Mouse (Mus musculus) adrenal gland, postnatal 4 days (tissue): ENCODE results near the gene Fam241b. TPM values are rescaled to one million over a fixed set of nuclear protein-coding genes. Genes with fewer than 3 reads are reported as not detected.

Source experiments
- DNase-seq, 2 experiments: peaks; one replicate each; pipeline ENCODE4 v3.0.0; 2021 to 2022; ENCODE audit warnings: low spot score in 2 of 2, mixed read lengths in 2 of 2
- long read RNA-seq, 2 experiments: library from polyadenylated mRNA; stranded (forward); transcript quantifications; one replicate each; pipeline ENCODE4 v2.0.0; 2021
- total RNA-seq, 2 experiments: library from RNA; stranded (reverse); gene quantifications; 2 replicates each; pipeline ENCODE4 v1.2.3; 2021

Gene Fam241b
- total RNA-seq, result 1 to 10 TPM; 5.2 to 6.0 TPM
- long read RNA-seq, experiment 1, partial matches to known transcripts, result 0 of 2 reads
- long read RNA-seq, experiment 1, other reads (novel, unspliced or antisense), result 1 of 2 reads
- long read RNA-seq, experiment 2, transcript Fam241b-204 (4 exons, 1,769 nt), result major isoform, 6 of 9 reads
- long read RNA-seq, experiment 2, partial matches to known transcripts, result 2 of 9 reads
- long read RNA-seq, experiment 2, other reads (novel, unspliced or antisense), result 0 of 9 reads

- no peak for DNase-seq
These were observed at the start of gene Fam241b for GRCm38 (mm10) chr10:62143820-62144219. TSS of gene Fam241b (minus strand) at chr10:62143920.

- peak in 1 of 2 experiments; percentile 51 for DNase-seq
These were observed 49.0 kb upstream of the Fam241b start for GRCm38 (mm10) chr10:62192701-62193157.

- no peak for DNase-seq
These were observed 47.1 kb upstream of the Fam241b start for GRCm38 (mm10) chr10:62190821-62191220.

- DNase-seq, result no peak
These were observed 46.2 kb upstream of the Fam241b start for GRCm38 (mm10) chr10:62189910-62190309.

GRCm38 (mm10) chr10:62189303-62189702 lies 45.6 kb upstream of the Fam241b start:
- no peak for DNase-seq

GRCm38 (mm10) chr10:62186882-62187281 lies 43.2 kb upstream of the Fam241b start:
- DNase-seq, result peak; percentile 72 to 74

- DNase-seq, result peak; percentile 86 to 95
These were observed 39.3 kb upstream of the Fam241b start for GRCm38 (mm10) chr10:62183053-62183452.

- DNase-seq, result no peak
These were observed 38.8 kb upstream of the Fam241b start for GRCm38 (mm10) chr10:62182471-62183014.

GRCm38 (mm10) chr10:62181701-62182100 lies 38.0 kb upstream of the Fam241b start:
- DNase-seq, result no peak

- no peak for DNase-seq
These were observed 36.2 kb upstream of the Fam241b start for GRCm38 (mm10) chr10:62179944-62180343.

- no peak for DNase-seq
These were observed 31.0 kb upstream of the Fam241b start for GRCm38 (mm10) chr10:62174533-62175313.

GRCm38 (mm10) chr10:62173941-62174448 lies 30.3 kb upstream of the Fam241b start:
- DNase-seq, result no peak

- DNase-seq, result no peak
These were observed 29.3 kb upstream of the Fam241b start for GRCm38 (mm10) chr10:62172841-62173553.

GRCm38 (mm10) chr10:62162410-62162809 lies 18.7 kb upstream of the Fam241b start:
- DNase-seq, result no peak

GRCm38 (mm10) chr10:62149929-62150328 lies 6.2 kb upstream of the Fam241b start:
- DNase-seq, result no peak

GRCm38 (mm10) chr10:62147466-62148248 lies 3.9 kb upstream of the Fam241b start:
- no peak for DNase-seq

GRCm38 (mm10) chr10:62145957-62146356 lies 2.2 kb upstream of the Fam241b start:
- DNase-seq, result no peak

- DNase-seq, result no peak
These were observed 5.7 kb downstream of the Fam241b start for GRCm38 (mm10) chr10:62138040-62138439.

GRCm38 (mm10) chr10:62137150-62137549 lies 6.6 kb downstream of the Fam241b start:
- no peak for DNase-seq

GRCm38 (mm10) chr10:62135696-62136470 lies 7.8 kb downstream of the Fam241b start:
- no peak for DNase-seq
